Mouse (Mus musculus) embryo, embryonic 10 days (tissue): ENCODE results near the gene Vegfd.
A peak's percentile ranks its signal among the peaks of the same experiment; 100 is the strongest.

Experiments
- DNase-seq: peaks from one replicate; pipeline ENCODE4 v3.0.0-alpha.2; 2015; ENCODE audit warnings: low spot score

Gene Vegfd

GRCm38 (mm10) chrX:164419955-164420354 is 46.8 kb downstream of the Vegfd start:
- no peak for DNase-seq

GRCm38 (mm10) chrX:164420518-164420917 is 47.3 kb downstream of the Vegfd start:
- DNase-seq, result no peak

GRCm38 (mm10) chrX:164424821-164425220 is 51.6 kb downstream of the Vegfd start:
- DNase-seq, result no peak

GRCm38 (mm10) chrX:164427295-164427694 is 54.1 kb downstream of the Vegfd start:
- no peak for DNase-seq

- no peak for DNase-seq
Measured at GRCm38 (mm10) chrX:164428224-164428623, 55.0 kb downstream of the Vegfd start.

- DNase-seq, result no peak
Measured at GRCm38 (mm10) chrX:164430621-164431020, 57.4 kb downstream of the Vegfd start.

GRCm38 (mm10) chrX:164431133-164431532 is 58.0 kb downstream of the Vegfd start:
- DNase-seq, result no peak

GRCm38 (mm10) chrX:164431541-164431940 is 58.4 kb downstream of the Vegfd start:
- no peak for DNase-seq

- DNase-seq, result no peak
Measured at GRCm38 (mm10) chrX:164432682-164433081, 59.5 kb downstream of the Vegfd start.

- no peak for DNase-seq
Measured at GRCm38 (mm10) chrX:164436709-164437108, 63.5 kb downstream of the Vegfd start, which contains the start of gene Asb11. Gene Asb11, plus strand, starts transcription at chrX:164436994.

- no peak for DNase-seq
Measured at GRCm38 (mm10) chrX:164439462-164439861, 66.3 kb downstream of the Vegfd start.

- DNase-seq, result no peak
Measured at GRCm38 (mm10) chrX:164440140-164440539, 67.0 kb downstream of the Vegfd start.

GRCm38 (mm10) chrX:164440703-164441102 is 67.5 kb downstream of the Vegfd start:
- DNase-seq, result no peak

GRCm38 (mm10) chrX:164441306-164441705 is 68.1 kb downstream of the Vegfd start:
- DNase-seq, result no peak

- no peak for DNase-seq
Measured at GRCm38 (mm10) chrX:164445601-164446000, 72.4 kb downstream of the Vegfd start.

- DNase-seq, result no peak
Measured at GRCm38 (mm10) chrX:164446106-164446551, 73.0 kb downstream of the Vegfd start.

GRCm38 (mm10) chrX:164446835-164447681 is 73.9 kb downstream of the Vegfd start:
- no peak for DNase-seq

GRCm38 (mm10) chrX:164447682-164448071 is 74.5 kb downstream of the Vegfd start:
- DNase-seq, result no peak

- DNase-seq, result peak; percentile 47
Measured at GRCm38 (mm10) chrX:164449201-164449600, 76.0 kb downstream of the Vegfd start.
